Mouse (Mus musculus) liver, embryonic 15.5 days (tissue): ENCODE measurements around the gene Olfr195. TPM values are rescaled to one million over a fixed set of nuclear protein-coding genes. Genes with fewer than 3 reads are reported as not detected.
"Not testable (repeated sequence)": the region's sequence is repeated elsewhere in the genome, so short reads cannot be mapped to it uniquely, and the experiment has no call there.

Experiments
- ATAC-seq: fragments of 200-750 bp; cut with Nextera tagmentation; 2 replicates; pipeline ENCODE4 v1.8.0; 2017; ENCODE audit warnings: moderate number of reproducible peaks, mild to moderate bottlenecking, moderate library complexity; ENCODE audit not compliant: insufficient read depth
- H3K27ac ChIP-seq: fragments of 300-500 bp; sonication (generic); replicated peaks from 2 replicates; pipeline ENCODE4 v1.5.1; 2015; ENCODE audit warnings: mild to moderate bottlenecking, inconsistent platforms
- H3K27me3 ChIP-seq: fragments of 300-500 bp; sonication (generic); 2 replicates; pipeline ENCODE4 v1.6.1; 2015; ENCODE audit warnings: mild to moderate bottlenecking, inconsistent platforms
- H3K36me3 ChIP-seq: fragments of 300-500 bp; sonication (generic); replicated peaks from 2 replicates; pipeline ENCODE4 v1.6.1; 2015; ENCODE audit warnings: moderate library complexity, mild to moderate bottlenecking, inconsistent platforms
- H3K4me1 ChIP-seq: fragments of 300-500 bp; sonication (generic); replicated peaks from 2 replicates; pipeline ENCODE4 v1.6.1; 2015; ENCODE audit warnings: inconsistent platforms
- H3K4me2 ChIP-seq: fragments of 300-500 bp; sonication (generic); 2 replicates; pipeline ENCODE4 v1.6.1; 2015; ENCODE audit warnings: moderate library complexity, mild to moderate bottlenecking, inconsistent platforms
- H3K4me3 ChIP-seq: fragments of 300-500 bp; sonication (generic); replicated peaks from 2 replicates; pipeline ENCODE4 v1.5.1; 2015; ENCODE audit warnings: mild to moderate bottlenecking, inconsistent platforms
- H3K9ac ChIP-seq: fragments of 300-500 bp; sonication (generic); 2 replicates; pipeline ENCODE4 v1.6.1; 2015; ENCODE audit warnings: moderate library complexity, mild to moderate bottlenecking, inconsistent platforms
- H3K9me3 ChIP-seq: fragments of 300-500 bp; sonication (generic); replicated peaks from 2 replicates; pipeline ENCODE4 v1.6.1; 2016; ENCODE audit warnings: inconsistent platforms
- WGBS: fragments of 180-500 bp; shearing (Covaris S2); methylation state at CpG from one replicate; pipeline ENCODE4 v1.1.7; 2015; ENCODE audit warnings: mixed read lengths; ENCODE audit not compliant: insufficient replicate concordance; 5-methylcytosine and 5-hydroxymethylcytosine counted together
- polyA plus RNA-seq: library from polyadenylated mRNA; unstranded; fragments of >200 nt; fragmentation: Nextera tagmentation; extraction: Ambion mirVana; gene quantifications from 2 replicates; pipeline ENCODE4 v1.2.1, GENCODE M21; 2015

Gene Olfr195
- not detected in 2 replicates for polyA plus RNA-seq

DNA sequence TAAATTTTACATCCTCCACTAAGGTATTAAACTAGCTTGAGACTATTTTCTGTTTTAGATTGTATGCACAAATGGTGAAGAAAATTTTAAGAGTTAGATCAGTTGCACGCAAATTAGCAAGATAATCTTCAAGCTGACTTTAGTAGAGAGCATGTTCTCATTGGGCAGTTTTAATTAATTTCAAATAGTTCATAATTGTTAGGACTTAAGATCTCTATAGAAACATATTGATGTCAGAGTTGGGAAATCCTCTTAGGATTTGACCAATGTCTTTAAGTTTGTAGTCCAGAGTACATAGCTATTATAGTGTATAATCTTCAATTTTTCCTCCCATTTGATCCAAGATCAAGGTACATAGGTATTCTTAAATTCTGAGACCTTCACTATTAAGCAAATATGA lies at the start of gene Olfr195:
Olfr195 (plus strand) TSS at position 301 of the 400 bp plus-strand sequence.
- Histone ChIP-seq H3K27ac (no peak within 1 kb of the TSS), H3K4me1 (no peaks in the 10 kb centered on the region), H3K4me2 (no peak within 1 kb of the TSS), H3K27me3 (no peaks in the 10 kb centered on the region), H3K9me3 (no peaks in the 10 kb centered on the region), H3K4me3 (no peak within 1 kb of the TSS), H3K9ac (no peak within 1 kb of the TSS), H3K36me3 (no peaks in the 10 kb centered on the region)
- 63% methylated on average over 1 of the region's 1 CpGs for WGBS
- ATAC-seq: no peak

DNA sequence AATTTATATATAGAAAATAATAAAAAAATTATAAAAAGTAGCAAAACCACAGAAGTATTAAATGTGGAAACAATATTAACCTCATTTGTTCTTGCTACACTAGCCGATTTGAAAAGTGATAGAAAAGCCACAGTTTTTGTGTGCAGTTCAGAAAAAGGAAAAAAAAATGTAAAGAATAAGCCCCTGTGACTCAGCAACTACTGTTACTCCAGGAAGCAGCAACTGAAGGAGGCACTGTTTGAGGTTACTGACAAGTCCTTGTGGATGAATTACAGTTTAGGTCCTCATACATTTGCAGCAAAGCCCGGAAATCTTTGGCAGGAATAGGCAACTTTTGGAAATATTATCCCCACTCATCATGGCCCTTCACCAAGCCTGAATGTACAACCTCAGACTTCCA lies 41.5 kb upstream of the Olfr195 start:
- ATAC-seq: no peak
- no peaks in the 10 kb centered on the region for H3K4me1 ChIP-seq
- H3K4me3 ChIP-seq: no peak overlapping the region
- no peak overlapping the region for H3K9ac ChIP-seq
- H3K27ac ChIP-seq: no peak overlapping the region
- no peaks in the 10 kb centered on the region for H3K36me3 ChIP-seq
- no peak overlapping the region for H3K4me2 ChIP-seq
- no peaks in the 10 kb centered on the region for H3K27me3 ChIP-seq
- no peaks in the 10 kb centered on the region for H3K9me3 ChIP-seq
- 57% methylated on average over 2 of the region's 2 CpGs for WGBS

DNA sequence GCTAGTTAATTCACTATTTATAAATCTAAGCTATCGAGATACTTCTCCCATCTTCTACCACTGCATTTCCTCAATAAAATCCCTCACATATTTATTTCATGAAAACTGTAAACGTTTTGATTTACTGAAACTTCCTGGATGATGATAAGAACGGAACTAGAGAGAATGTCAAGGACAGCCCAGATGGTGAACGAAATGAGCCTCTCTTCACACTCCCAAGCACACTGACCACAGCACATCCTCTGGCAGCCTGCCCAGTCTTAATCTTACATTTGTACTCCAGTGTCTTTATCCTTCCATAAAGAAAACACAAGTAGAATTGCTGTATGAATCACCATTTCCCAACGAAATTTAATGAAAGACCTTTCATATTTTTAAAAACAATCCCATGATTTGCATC lies 38.3 kb upstream of the Olfr195 start:
- H3K4me1 ChIP-seq, H3K36me3 ChIP-seq, H3K4me2 ChIP-seq, H3K27me3 ChIP-seq, ATAC-seq, H3K4me3 ChIP-seq, H3K9ac ChIP-seq, H3K27ac ChIP-seq, H3K9me3 ChIP-seq: not testable (repeated sequence)
- 36% methylated on average over 5 of the region's 5 CpGs for WGBS

DNA sequence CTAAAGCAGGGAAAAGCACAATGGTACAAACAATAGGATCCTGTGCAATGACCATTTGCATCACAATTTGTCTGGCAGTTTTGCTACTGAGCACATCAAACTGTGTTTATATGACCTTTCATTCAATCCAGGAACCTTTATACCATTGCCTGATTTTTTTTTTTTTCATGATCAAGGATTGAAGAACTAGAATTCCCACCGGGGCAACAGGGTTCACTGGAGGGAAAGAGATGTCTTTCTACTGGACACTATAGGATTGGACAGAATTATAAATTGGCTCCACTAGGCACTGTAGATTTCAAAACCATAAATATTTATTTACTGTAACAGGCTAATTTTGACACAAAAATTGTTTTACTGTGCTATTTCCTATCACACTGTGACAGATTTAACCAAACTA lies 35.1 kb upstream of the Olfr195 start, which contains the start of gene Olfr193:
Olfr193 (minus strand) TSS at position 101 of the 400 bp plus-strand sequence.
- Histone ChIP-seq H3K9ac (no peak within 1 kb of the TSS), H3K4me2 (no peak within 1 kb of the TSS), H3K27me3 (no peaks in the 10 kb centered on the region), H3K4me1 (no peaks in the 10 kb centered on the region), H3K36me3 (no peaks in the 10 kb centered on the region), H3K9me3 (no peaks in the 10 kb centered on the region), H3K4me3 (no peak within 1 kb of the TSS), H3K27ac (no peak within 1 kb of the TSS)
- no peak for ATAC-seq
- 69% methylated on average over 1 of the region's 1 CpGs for WGBS

DNA sequence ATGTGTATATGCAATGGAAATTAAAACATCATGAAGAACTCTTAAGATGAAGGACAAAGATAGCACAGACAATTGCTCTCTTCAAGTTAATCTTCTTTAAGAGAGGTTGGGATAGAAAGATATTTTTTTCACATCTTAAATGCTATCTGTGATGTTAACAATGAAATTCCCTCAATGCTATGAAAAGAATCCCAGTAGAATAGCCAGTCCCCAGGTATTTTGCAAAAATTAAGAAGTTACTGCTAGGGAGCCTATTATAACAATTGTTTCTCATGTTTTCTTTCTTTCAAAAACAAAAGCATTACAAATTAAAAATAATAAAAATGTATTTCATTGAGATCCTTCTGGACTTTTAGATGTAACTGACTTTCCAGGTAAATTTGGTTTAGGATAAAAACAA lies 25.9 kb upstream of the Olfr195 start, which contains the start of gene Olfr194:
Olfr194 (minus strand) TSS at position 101 of the 400 bp plus-strand sequence.
- Histone ChIP-seq H3K4me2 (no peak within 1 kb of the TSS), H3K9ac (no peak within 1 kb of the TSS), H3K36me3 (no peaks in the 10 kb centered on the region), H3K4me1 (no peaks in the 10 kb centered on the region), H3K27me3 (no peaks in the 10 kb centered on the region), H3K9me3 (no peaks in the 10 kb centered on the region), H3K4me3 (no peak within 1 kb of the TSS), H3K27ac (no peak within 1 kb of the TSS)
- ATAC-seq: no peak

DNA sequence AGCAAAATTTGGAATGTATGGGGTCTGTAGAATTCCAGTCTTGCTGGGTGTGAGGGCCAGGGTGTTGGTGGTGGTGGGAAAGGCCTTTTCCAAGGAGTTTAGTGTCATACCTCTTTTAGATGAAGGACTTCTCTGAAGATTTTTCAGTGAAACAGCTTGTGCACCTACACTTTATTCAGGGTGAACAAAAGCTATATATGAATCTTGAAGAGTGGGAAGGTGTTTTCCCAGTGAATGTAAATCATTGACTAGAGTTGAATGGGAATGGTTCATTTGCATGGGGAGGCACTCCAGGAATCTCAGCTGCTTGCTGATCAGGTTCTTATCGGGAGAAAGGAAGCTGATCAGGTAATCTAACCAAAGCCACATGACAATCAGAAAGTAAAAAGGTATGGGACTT lies 16.1 kb upstream of the Olfr195 start:
- ATAC-seq: no peak
- no peak overlapping the region for H3K27ac ChIP-seq
- H3K4me2 ChIP-seq: no peak overlapping the region
- WGBS: 64% methylated on average over 1 of the region's 1 CpGs
- no peaks in the 10 kb centered on the region for H3K4me1 ChIP-seq
- H3K9ac ChIP-seq: no peak overlapping the region
- H3K36me3 ChIP-seq: no peaks in the 10 kb centered on the region
- H3K27me3 ChIP-seq: no peaks in the 10 kb centered on the region
- H3K4me3 ChIP-seq: no peak overlapping the region
- H3K9me3 ChIP-seq: no peaks in the 10 kb centered on the region

DNA sequence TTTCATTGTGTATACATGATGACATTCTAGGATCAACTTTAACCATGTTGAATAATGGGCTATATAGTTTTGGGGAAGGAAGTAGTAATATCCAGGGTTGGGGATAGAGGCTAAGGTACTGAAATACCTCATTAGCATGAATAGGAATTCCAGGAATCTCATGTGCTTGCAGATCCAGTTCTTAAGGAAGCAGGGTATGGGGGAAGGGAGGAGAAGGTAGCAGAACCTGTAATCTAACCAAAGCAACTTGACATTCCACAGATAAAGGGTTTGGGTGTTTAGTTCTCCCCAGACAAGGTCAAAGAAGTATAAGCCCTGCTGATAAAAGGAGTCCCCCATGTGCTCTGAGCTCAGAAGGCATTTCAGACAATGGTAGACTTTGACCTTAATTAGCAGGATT lies 5.7 kb upstream of the Olfr195 start:
- ATAC-seq: no peak
- Histone ChIP-seq H3K9me3 (no peaks in the 10 kb centered on the region), H3K27me3 (no peaks in the 10 kb centered on the region), H3K27ac (no peak overlapping the region), H3K4me2 (no peak overlapping the region), H3K36me3 (no peaks in the 10 kb centered on the region), H3K4me3 (no peak overlapping the region), H3K4me1 (no peaks in the 10 kb centered on the region), H3K9ac (no peak overlapping the region)

DNA sequence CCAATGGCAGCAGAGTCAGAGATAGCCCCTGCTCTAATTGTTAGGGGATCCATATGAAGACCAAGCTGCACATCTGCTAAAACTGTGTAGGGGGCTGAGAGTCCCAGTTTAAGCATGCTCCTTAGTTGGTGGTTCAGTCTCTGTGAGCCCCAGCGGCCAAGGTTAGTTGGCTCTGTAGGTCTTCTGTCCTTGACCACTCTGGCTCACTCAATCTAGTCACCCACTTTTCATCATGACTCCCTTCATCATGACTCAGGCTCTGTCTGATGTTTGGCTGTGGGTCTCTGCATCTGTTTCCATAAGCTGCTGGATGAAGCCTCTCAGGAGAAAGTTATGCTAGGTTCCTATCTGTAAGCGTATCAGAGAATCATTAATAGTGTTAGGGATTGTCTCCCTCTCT lies 5.2 kb downstream of the Olfr195 start:
- H3K36me3 ChIP-seq: no peaks in the 10 kb centered on the region
- H3K4me3 ChIP-seq: no peak overlapping the region
- H3K4me1 ChIP-seq: no peaks in the 10 kb centered on the region
- H3K9me3 ChIP-seq: no peaks in the 10 kb centered on the region
- no peak overlapping the region for H3K27ac ChIP-seq
- no peak for ATAC-seq
- H3K4me2 ChIP-seq: no peak overlapping the region
- no peak overlapping the region for H3K9ac ChIP-seq
- H3K27me3 ChIP-seq: no peaks in the 10 kb centered on the region
- 48% methylated on average over 2 of the region's 2 CpGs for WGBS

DNA sequence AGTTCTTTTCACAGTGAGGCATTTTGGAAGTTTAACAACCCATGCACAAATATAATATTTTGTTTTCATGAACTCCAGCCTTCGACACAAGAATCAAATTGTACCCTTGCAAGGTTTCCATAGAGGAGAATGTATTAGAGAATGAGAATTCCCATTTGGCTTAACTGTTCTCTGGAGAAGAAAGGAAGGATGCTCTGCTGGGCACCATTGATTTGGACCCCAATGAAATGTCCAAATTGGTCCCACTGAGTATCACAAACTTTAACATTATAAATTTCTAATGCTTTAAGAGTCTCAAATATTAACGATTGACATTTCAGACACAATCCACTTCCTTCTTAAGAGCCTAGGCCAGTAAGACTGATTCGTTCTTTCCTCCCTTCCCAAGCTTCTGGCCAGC lies 23.5 kb downstream of the Olfr195 start, which contains the start of gene Olfr196:
Olfr196 (minus strand) TSS at position 101 of the 400 bp plus-strand sequence.
- H3K27ac ChIP-seq: no peak within 1 kb of the TSS
- ATAC-seq: no peak
- H3K9me3 ChIP-seq: no peaks in the 10 kb centered on the region
- WGBS: 40% methylated on average over 3 of the region's 3 CpGs
- H3K36me3 ChIP-seq: no peaks in the 10 kb centered on the region
- no peak within 1 kb of the TSS for H3K4me2 ChIP-seq
- no peak within 1 kb of the TSS for H3K4me3 ChIP-seq
- no peak within 1 kb of the TSS for H3K9ac ChIP-seq
- H3K4me1 ChIP-seq: no peaks in the 10 kb centered on the region
- no peaks in the 10 kb centered on the region for H3K27me3 ChIP-seq

Other genes starting within 250 kb of the Olfr195 start
- gene Olfr181, start 218.3 kb upstream of the Olfr195 start, polyA plus RNA-seq: not detected in 2 replicates
- gene Olfr180, start 217.7 kb upstream of the Olfr195 start, polyA plus RNA-seq: not detected in 2 replicates
- gene Olfr183, start 151.7 kb upstream of the Olfr195 start, polyA plus RNA-seq: not detected in 2 replicates
- gene Olfr186, start 116.8 kb upstream of the Olfr195 start, polyA plus RNA-seq: not detected in 2 replicates
- gene Olfr187, start 107.3 kb upstream of the Olfr195 start, polyA plus RNA-seq: not detected in 2 replicates
- not detected in 2 replicates for gene Olfr190, start 69.0 kb upstream of the Olfr195 start, polyA plus RNA-seq
- gene Olfr191, start 57.2 kb upstream of the Olfr195 start, polyA plus RNA-seq: not detected in 2 replicates
- not detected in 2 replicates for gene Olfr193, start 35.2 kb upstream of the Olfr195 start, polyA plus RNA-seq
- not detected in 2 replicates for gene Olfr194, start 26.0 kb upstream of the Olfr195 start, polyA plus RNA-seq
- gene Olfr196, start 23.4 kb downstream of the Olfr195 start, polyA plus RNA-seq: not detected in 2 replicates
- gene Olfr198, start 56.5 kb downstream of the Olfr195 start, polyA plus RNA-seq: not detected in 2 replicates
- not detected in 2 replicates for gene Olfr199, start 72.7 kb downstream of the Olfr195 start, polyA plus RNA-seq
- gene Olfr201, start 125.6 kb downstream of the Olfr195 start, polyA plus RNA-seq: 0.07 and 0.10 TPM in 2 replicates
- not detected in 2 replicates for gene Olfr202, start 139.7 kb downstream of the Olfr195 start, polyA plus RNA-seq
- not detected in 2 replicates for gene Olfr203, start 151.8 kb downstream of the Olfr195 start, polyA plus RNA-seq
- not detected in 2 replicates for gene Olfr204, start 171.2 kb downstream of the Olfr195 start, polyA plus RNA-seq
- not detected in 2 replicates for gene Olfr205, start 184.1 kb downstream of the Olfr195 start, polyA plus RNA-seq
- gene Olfr206, start 202.2 kb downstream of the Olfr195 start, polyA plus RNA-seq: not detected in 2 replicates
- gene Olfr209, start 216.9 kb downstream of the Olfr195 start, polyA plus RNA-seq: not detected in 2 replicates